In genomic region chr10:76136318-76136717, GRCm38 (mm10) we compare ENCODE assay signal across 41 mouse cellular contexts. TPM values are rescaled to one million over a fixed set of nuclear protein-coding genes. Genes with fewer than 3 reads are reported as not detected.
"Had no signal": no experiment of that assay in that cellular context is flagged by ENCODE, and none has a peak within 500 bp of the region (broad histone marks: within the 10 kb centered on the region; RNA-seq: fewer than 3 reads in every experiment).

No protein-coding gene starts in this region.

- H3K9ac ChIP-seq: heart, embryonic 13.5 days; heart, embryonic 15.5 days; hindbrain, embryonic 12.5 days; hindbrain, embryonic 14.5 days; intestine, embryonic 15.5 days; limb, embryonic 13.5 days; limb, embryonic 15.5 days; liver, embryonic 13.5 days; liver, embryonic 15.5 days had no signal

- H3K9me3 ChIP-seq: heart, embryonic 10.5 days; heart, embryonic 13.5 days; heart, embryonic 15.5 days; hindbrain, embryonic 12.5 days; intestine, embryonic 15.5 days; limb, embryonic 13.5 days; limb, embryonic 15.5 days; liver, embryonic 13.5 days; liver, embryonic 15.5 days had no signal

- H3K36me3 ChIP-seq: heart, embryonic 10.5 days; heart, embryonic 13.5 days; heart, embryonic 15.5 days; hindbrain, embryonic 12.5 days; intestine, embryonic 15.5 days; limb, embryonic 13.5 days; limb, embryonic 15.5 days; liver, embryonic 13.5 days; liver, embryonic 15.5 days had no signal

- H3K27me3 ChIP-seq: heart, embryonic 13.5 days; heart, embryonic 15.5 days; hindbrain, embryonic 12.5 days; intestine, embryonic 15.5 days; limb, embryonic 13.5 days; limb, embryonic 15.5 days; liver, embryonic 13.5 days; liver, embryonic 15.5 days had no signal

- H3K4me3 ChIP-seq: gastrocnemius, adult 2 months; heart, embryonic 10.5 days; heart, embryonic 13.5 days; heart, embryonic 15.5 days; hindbrain, embryonic 12.5 days; intestine, embryonic 15.5 days; limb, embryonic 13.5 days; limb, embryonic 15.5 days; liver, embryonic 13.5 days; liver, embryonic 15.5 days had no signal

- H3K4me2 ChIP-seq: heart, embryonic 13.5 days; heart, embryonic 15.5 days; hindbrain, embryonic 12.5 days; hindbrain, embryonic 14.5 days; intestine, embryonic 15.5 days; limb, embryonic 13.5 days; limb, embryonic 15.5 days; liver, embryonic 13.5 days; liver, embryonic 15.5 days had no signal

- H3K27ac ChIP-seq: gastrocnemius, adult 2 months; heart, embryonic 10.5 days; heart, embryonic 13.5 days; heart, embryonic 15.5 days; hindbrain, embryonic 12.5 days; hindbrain, embryonic 14.5 days; intestine, embryonic 15.5 days; limb, embryonic 13.5 days; limb, embryonic 15.5 days; liver, embryonic 13.5 days; liver, embryonic 15.5 days had no signal

- DNase-seq: gastrocnemius, adult 2 months; gastrocnemius, postnatal 10 days; gastrocnemius, postnatal 25 days; heart, adult 18-20 months; heart, postnatal 14 days; heart, postnatal 36 days; kidney, adult 18-20 months; kidney, adult 8-10 months; kidney, postnatal 14 days; kidney, postnatal 36 days; layer of hippocampus, adult 9-11 months; layer of hippocampus, postnatal 36 days; left cerebral cortex, postnatal 4 days; liver, embryonic 13.5 days had no signal

- ATAC-seq: hindbrain, embryonic 16.5 days; inflammation-experienced regulatory T-cells, adult 6 months; intestine, embryonic 15.5 days had no signal

- H3K4me1 ChIP-seq: heart, embryonic 10.5 days; heart, embryonic 13.5 days; heart, embryonic 15.5 days; hindbrain, embryonic 12.5 days; intestine, embryonic 15.5 days; limb, embryonic 13.5 days; limb, embryonic 15.5 days; liver, embryonic 13.5 days; liver, embryonic 15.5 days had no signal

RNA-seq across cellular contexts. Expression of gene Slc5a4a, which starts 10.9 kb away (rescaled TPM):
- total RNA-seq: gastrocnemius, adult 2 months; gastrocnemius, postnatal 10 days; gastrocnemius, postnatal 25 days; gastrocnemius, postnatal 4 days; granulocyte monocyte progenitor cell, adult 5-6 weeks; heart, adult 18-20 months; heart, adult 8-10 months; heart, postnatal 14 days; heart, postnatal 36 days; hematopoietic stem cell, adult 5-6 weeks; layer of hippocampus, adult 18-20 months; layer of hippocampus, postnatal 14 days; layer of hippocampus, postnatal 36 days; left cerebral cortex, adult 18-20 months; left cerebral cortex, adult 8-10 months; left cerebral cortex, postnatal 25 days; left cerebral cortex, postnatal 4 days; liver, adult 2 months had no signal
- polyA plus RNA-seq: heart, embryonic 10.5 days; heart, embryonic 13.5 days; heart, embryonic 15.5 days; heart, postnatal 0 days; hindbrain, embryonic 12.5 days; hindbrain, embryonic 14.5 days; inflammation-experienced regulatory T-cells, adult 6 months; intestine, embryonic 15.5 days; kidney, embryonic 14.5 days; kidney, embryonic 16.5 days; limb, embryonic 11.5 days; limb, embryonic 13.5 days; limb, embryonic 15.5 days; liver, adult 2 months; liver, embryonic 13.5 days; liver, embryonic 15.5 days had no signal

RNA-seq across cellular contexts. Expression of gene Slc5a4b, which starts 25.6 kb away (rescaled TPM):
- total RNA-seq: gastrocnemius, adult 2 months; gastrocnemius, postnatal 10 days; gastrocnemius, postnatal 25 days; gastrocnemius, postnatal 4 days; granulocyte monocyte progenitor cell, adult 5-6 weeks; heart, adult 18-20 months; heart, adult 8-10 months; heart, postnatal 14 days; heart, postnatal 36 days; hematopoietic stem cell, adult 5-6 weeks; layer of hippocampus, adult 18-20 months; layer of hippocampus, postnatal 36 days; left cerebral cortex, adult 18-20 months; left cerebral cortex, postnatal 10 days; left cerebral cortex, postnatal 25 days; left cerebral cortex, postnatal 4 days; liver, adult 2 months had no signal
- polyA plus RNA-seq: frontal cortex, adult 2 months; heart, embryonic 10.5 days; heart, embryonic 13.5 days; heart, embryonic 15.5 days; heart, postnatal 0 days; hindbrain, embryonic 12.5 days; hindbrain, embryonic 14.5 days; hindbrain, embryonic 16.5 days; inflammation-experienced regulatory T-cells, adult 6 months; limb, embryonic 11.5 days; limb, embryonic 13.5 days; limb, embryonic 15.5 days; liver, adult 2 months had no signal
